Mouse (Mus musculus): ENCODE data around the gene Neil1. TPM values are rescaled to one million over a fixed set of nuclear protein-coding genes. Genes with fewer than 3 reads are reported as not detected.

The Neil1 gene
- polyA plus RNA-seq (2021; fragmentation: Nextera tagmentation), result 4.0 and 4.4 TPM in 2 replicates
- long read RNA-seq, experiment 1, partial matches to known transcripts, result 1 of 22 reads
- long read RNA-seq, experiment 1, other reads (novel, unspliced or antisense), result 20 of 22 reads
- long read RNA-seq, experiment 2, partial matches to known transcripts, result 0 of 2 reads
- long read RNA-seq, experiment 2, other reads (novel, unspliced or antisense), result 1 of 2 reads

DNA sequence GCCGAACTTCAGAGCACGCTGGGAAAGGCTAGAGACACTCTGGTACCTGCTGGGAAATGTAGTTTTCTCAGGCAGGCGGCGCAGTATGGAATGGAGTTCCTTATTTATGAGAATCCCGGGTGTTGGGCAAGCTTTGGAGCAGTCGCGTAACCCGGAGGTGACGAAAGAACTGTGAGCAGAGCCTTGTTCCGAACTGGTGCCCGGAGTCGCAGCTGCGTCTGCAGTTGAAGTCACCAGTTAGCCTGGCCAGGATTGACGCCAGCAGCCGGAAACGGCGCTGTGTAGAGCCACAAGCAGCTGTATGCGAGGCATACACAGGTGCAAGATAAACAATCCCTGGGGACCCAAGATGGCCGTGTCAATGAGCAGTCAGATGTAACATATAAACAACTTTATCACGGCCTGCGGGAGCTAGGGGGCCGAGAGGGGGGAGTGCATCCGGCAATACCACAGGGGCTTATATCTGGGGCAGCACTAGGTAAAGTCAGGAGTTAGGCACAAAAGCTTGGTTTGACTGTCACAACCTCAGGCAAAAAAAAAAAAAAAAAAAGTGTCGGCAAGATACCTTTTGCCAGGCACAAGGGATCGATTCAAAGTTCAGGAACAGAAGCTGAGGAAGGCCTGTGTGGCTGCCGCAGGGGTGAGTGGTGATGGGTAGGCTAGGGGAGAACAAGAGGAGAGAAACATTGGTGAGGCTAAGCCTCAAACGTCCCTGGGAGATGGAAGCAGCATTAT, at the start of gene Neil1:
Neil1 (minus strand) TSS at position 162 of the 735 bp plus-strand sequence.

DNA sequence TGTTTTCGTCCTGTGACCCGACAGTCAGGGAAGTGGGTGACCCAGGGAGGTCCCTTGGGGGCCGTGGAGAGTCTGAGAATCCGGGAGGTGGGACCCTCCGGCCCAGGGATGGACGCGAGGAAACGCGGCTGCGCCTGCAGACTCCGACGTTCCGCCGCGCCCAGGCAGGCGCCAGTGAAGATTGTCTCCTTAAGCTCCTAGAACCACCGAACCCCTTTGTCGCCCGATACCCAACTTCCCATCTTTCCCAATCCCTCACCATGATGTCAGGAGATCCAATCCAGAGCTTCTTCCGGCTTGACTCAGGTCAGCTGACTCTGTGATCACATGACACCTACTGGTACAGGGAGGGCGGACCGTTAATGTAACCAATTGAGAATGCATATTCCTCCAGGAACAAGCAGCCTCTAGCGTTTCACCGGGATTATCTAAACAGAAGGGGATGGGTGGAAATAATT, 9.9 kb upstream of the Neil1 start, which contains the start of gene Commd4:
Commd4 (minus strand) TSS at position 319 of the 458 bp plus-strand sequence.

DNA sequence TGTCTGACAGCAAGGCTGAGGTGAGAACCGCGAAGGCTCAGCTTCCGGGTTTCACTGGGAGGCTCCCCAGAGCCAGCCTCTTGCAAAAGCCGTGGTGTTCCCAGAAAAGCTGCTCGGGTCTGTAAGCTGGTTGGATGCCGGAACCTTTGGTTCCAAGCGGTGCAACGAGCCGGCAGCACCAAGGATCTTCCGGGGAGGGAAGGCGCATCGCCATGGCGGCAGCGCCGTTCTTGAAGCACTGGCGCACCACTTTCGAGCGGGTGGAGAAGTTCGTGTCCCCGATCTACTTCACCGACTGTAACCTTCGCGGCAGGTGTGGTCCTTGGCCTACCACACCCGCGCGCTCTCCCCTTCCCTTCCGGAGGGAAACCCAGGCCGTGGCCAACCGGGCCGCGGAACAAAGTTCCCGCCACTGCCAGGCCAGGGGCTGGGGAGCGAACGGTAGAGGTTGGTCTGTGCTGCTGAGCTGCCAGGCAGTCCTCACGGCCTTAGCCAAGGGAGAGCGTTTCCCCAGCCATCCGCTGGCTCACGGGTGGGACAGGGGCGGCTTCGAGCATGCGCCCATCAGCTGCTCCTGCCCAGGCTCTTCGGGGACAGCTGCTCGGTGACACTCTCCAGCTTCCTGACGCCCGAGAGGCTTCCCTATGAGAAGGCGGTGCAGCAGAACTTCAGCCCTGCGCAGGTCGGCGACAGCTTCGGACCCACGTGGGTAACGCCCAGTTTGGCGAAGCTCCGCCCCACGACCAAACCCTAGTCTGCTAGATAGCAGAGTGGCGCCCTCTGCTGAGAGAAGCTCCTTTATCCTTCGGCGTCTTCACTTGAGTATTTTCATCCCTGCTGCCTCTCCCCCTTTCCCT, 17.3 kb downstream of the Neil1 start, which contains the start of gene Man2c1:
Man2c1 (plus strand) TSS at position 114 of the 857 bp plus-strand sequence.

Other genes starting within 250 kb of the Neil1 start
- 2.9 and 3.0 TPM in 2 replicates for gene Snx33, start 219.9 kb downstream of the Neil1 start, polyA plus RNA-seq (2021; fragmentation: Nextera tagmentation)
- 84.1 and 97.0 TPM in 2 replicates for gene Imp3, start 210.8 kb downstream of the Neil1 start, polyA plus RNA-seq (2021; fragmentation: Nextera tagmentation)
- gene Snupn, start 197.4 kb downstream of the Neil1 start, polyA plus RNA-seq (2021; fragmentation: Nextera tagmentation), result 18.7 and 19.1 TPM in 2 replicates
- gene Ptpn9, start 153.4 kb downstream of the Neil1 start, polyA plus RNA-seq (2021; fragmentation: Nextera tagmentation), result 4.8 and 12.3 TPM in 2 replicates
- 4.5 and 13.7 TPM in 2 replicates for gene Sin3a, start 76.3 kb downstream of the Neil1 start, polyA plus RNA-seq (2021; fragmentation: Nextera tagmentation)
- 17.3 and 19.7 TPM in 2 replicates for gene Man2c1, start 17.6 kb downstream of the Neil1 start, polyA plus RNA-seq (2021; fragmentation: Nextera tagmentation)
- gene Commd4, start 10.0 kb upstream of the Neil1 start, polyA plus RNA-seq (2021; fragmentation: Nextera tagmentation), result 168 and 181 TPM in 2 replicates
- gene Trcg1, start 88.3 kb upstream of the Neil1 start, polyA plus RNA-seq (2021; fragmentation: Nextera tagmentation), result not detected in 2 replicates
- gene 1700017B05Rik, start 114.3 kb upstream of the Neil1 start, polyA plus RNA-seq (2021; fragmentation: Nextera tagmentation), result 3.9 and 4.3 TPM in 2 replicates

Measured in left cerebral cortex, adult 6 months (tissue).